Mouse (Mus musculus) spleen, adult 2 months (tissue): ENCODE data around the gene Klk9.

ENCODE experiments used
- CTCF ChIP-seq: fragments of 200-500 bp; IDR thresholded peaks from 2 replicates; pipeline ENCODE4 v1.5.1; 2011; ENCODE audit warnings: mild to moderate bottlenecking, inconsistent platforms; ENCODE audit not compliant: insufficient read depth, insufficient read length, insufficient replicate concordance; ENCODE audit errors: extremely low read depth
- POLR2A ChIP-seq: fragments of 200-500 bp; IDR thresholded peaks from 2 replicates; pipeline ENCODE4 v1.6.1; 2011; ENCODE audit warnings: low read depth, low read length, inconsistent platforms

GRCm38 (mm10) chr7:43774802-43775201 lies 16.9 kb upstream of the Klk9 start:
- TF ChIP-seq CTCF (no peak), POLR2A (no peak)
